Mouse (Mus musculus): ENCODE measurements around the gene Tango6. TPM values are rescaled to one million over a fixed set of nuclear protein-coding genes. Genes with fewer than 3 reads are reported as not detected.

The Tango6 gene
- polyA plus RNA-seq, 1 experiment from 2014 or later: 10.3 TPM

GRCm38 (mm10) chr8:106704199-106704900 is 21.5 kb downstream of the Tango6 start:
- no peak for ATAC-seq (ENCODE audit: low FRiP score, low read depth)
- no peak overlapping the region for H3K4me3 ChIP-seq

GRCm38 (mm10) chr8:106704901-106705321 is 22.0 kb downstream of the Tango6 start:
- no peaks in the 10 kb centered on the region for H3K27me3 ChIP-seq
- peak; percentile 77; the same call in 1 of the 2 replicates for ATAC-seq (ENCODE audit: low FRiP score, low read depth)
- H3K4me1 ChIP-seq: peaks cover 9% of the 10 kb centered on the region
- H3K4me3 ChIP-seq: no peak overlapping the region
- no peak overlapping the region for H3K4me2 ChIP-seq (replicated peaks)
- peaks cover 16% of the 10 kb centered on the region for H3K36me3 ChIP-seq
- WGBS: 24% methylated on average over 9 of the region's 9 CpGs
- H3K9ac ChIP-seq: no peak overlapping the region
- H3K27ac ChIP-seq: peak overlapping the region; percentile 63; the same call in 1 of the 2 replicates
- no peaks in the 10 kb centered on the region for H3K9me3 ChIP-seq

More at GRCm38 (mm10) chr8:106704199-106704900, 21.5 kb downstream of the Tango6 start:
- peak overlapping the region; percentile 63; the same call in 1 of the 2 replicates for H3K27ac ChIP-seq
- H3K4me1 ChIP-seq: peaks cover 9% of the 10 kb centered on the region
- no peak overlapping the region for H3K9ac ChIP-seq
- H3K9me3 ChIP-seq: no peaks in the 10 kb centered on the region
- WGBS: 67% methylated on average over 9 of the region's 9 CpGs
- no peaks in the 10 kb centered on the region for H3K27me3 ChIP-seq
- peaks cover 22% of the 10 kb centered on the region for H3K36me3 ChIP-seq
- no peak overlapping the region for H3K4me2 ChIP-seq (replicated peaks)

- Histone ChIP-seq H3K4me2 (replicated peaks) (no peak overlapping the region), H3K9ac (no peak overlapping the region), H3K27me3 (no peaks in the 10 kb centered on the region), H3K27ac (no peak overlapping the region), H3K4me1 (peaks cover 9% of the 10 kb centered on the region), H3K4me3 (no peak overlapping the region), H3K9me3 (no peaks in the 10 kb centered on the region), H3K36me3 (peaks cover 9% of the 10 kb centered on the region; the same call in 1 of the 2 replicates)
- ATAC-seq (ENCODE audit: low FRiP score, low read depth): no peak
- 81% methylated on average over 6 of the region's 6 CpGs for WGBS
Measured at GRCm38 (mm10) chr8:106706194-106706593, 23.3 kb downstream of the Tango6 start.

GRCm38 (mm10) chr8:106710002-106710401 is 27.1 kb downstream of the Tango6 start:
- H3K4me3 ChIP-seq: no peak overlapping the region
- H3K4me2 ChIP-seq (replicated peaks): no peak overlapping the region
- H3K36me3 ChIP-seq: peaks cover 6% of the 10 kb centered on the region
- ATAC-seq (ENCODE audit: low FRiP score, low read depth): no peak
- H3K9me3 ChIP-seq: no peaks in the 10 kb centered on the region
- H3K27me3 ChIP-seq: no peaks in the 10 kb centered on the region
- H3K4me1 ChIP-seq: peaks cover 2% of the 10 kb centered on the region; the same call in 1 of the 2 replicates
- WGBS: 88% methylated on average over 2 of the region's 2 CpGs
- H3K27ac ChIP-seq: no peak overlapping the region
- no peak overlapping the region for H3K9ac ChIP-seq

GRCm38 (mm10) chr8:106712487-106712886 is 29.6 kb downstream of the Tango6 start:
- Histone ChIP-seq H3K4me2 (replicated peaks) (no peak overlapping the region), H3K4me3 (no peak overlapping the region), H3K9ac (no peak overlapping the region), H3K4me1 (no peaks in the 10 kb centered on the region), H3K27me3 (no peaks in the 10 kb centered on the region), H3K36me3 (peaks cover 3% of the 10 kb centered on the region; the same call in 1 of the 2 replicates), H3K9me3 (no peaks in the 10 kb centered on the region), H3K27ac (no peak overlapping the region)
- no peak for ATAC-seq (ENCODE audit: low FRiP score, low read depth)
- 92% methylated on average over 3 of the region's 3 CpGs for whole genome bisulfite sequencing

- no peak for ATAC-seq (ENCODE audit: low FRiP score, low read depth)
- Histone ChIP-seq H3K4me1 (peaks cover 4% of the 10 kb centered on the region), H3K27me3 (no peaks in the 10 kb centered on the region), H3K36me3 (peaks cover 3% of the 10 kb centered on the region; the same call in 1 of the 2 replicates), H3K4me2 (replicated peaks) (no peak overlapping the region), H3K27ac (no peak overlapping the region), H3K4me3 (no peak overlapping the region), H3K9me3 (no peaks in the 10 kb centered on the region), H3K9ac (no peak overlapping the region; the same call in 1 of the 2 replicates)
- WGBS: 67% methylated on average over 4 of the region's 4 CpGs
Measured at GRCm38 (mm10) chr8:106714297-106714696, 31.4 kb downstream of the Tango6 start.

GRCm38 (mm10) chr8:106718091-106718500 is 35.2 kb downstream of the Tango6 start:
- Histone ChIP-seq H3K9me3 (no peaks in the 10 kb centered on the region), H3K9ac (no peak overlapping the region), H3K4me3 (peak overlapping the region; percentile 16; the same call in 1 of the 2 replicates), H3K27me3 (no peaks in the 10 kb centered on the region), H3K4me2 (replicated peaks) (peak overlapping the region; percentile 50), H3K27ac (no peak overlapping the region), H3K4me1 (peaks cover 4% of the 10 kb centered on the region), H3K36me3 (peaks cover 10% of the 10 kb centered on the region)
- peak; percentile 75; the same call in 1 of the 2 replicates for ATAC-seq (ENCODE audit: low FRiP score, low read depth)
- WGBS: 13% methylated on average over 17 of the region's 17 CpGs

GRCm38 (mm10) chr8:106720921-106721320 is 38.1 kb downstream of the Tango6 start:
- no peak overlapping the region for H3K4me2 ChIP-seq (replicated peaks)
- H3K36me3 ChIP-seq: peaks cover 12% of the 10 kb centered on the region
- ATAC-seq (ENCODE audit: low FRiP score, low read depth): no peak
- H3K27ac ChIP-seq: no peak overlapping the region
- WGBS: 56% methylated on average over 8 of the region's 8 CpGs
- H3K9ac ChIP-seq: no peak overlapping the region
- no peaks in the 10 kb centered on the region for H3K9me3 ChIP-seq
- peaks cover 4% of the 10 kb centered on the region for H3K4me1 ChIP-seq
- no peak overlapping the region for H3K4me3 ChIP-seq
- no peaks in the 10 kb centered on the region for H3K27me3 ChIP-seq

- no peak overlapping the region for H3K4me2 ChIP-seq (replicated peaks)
- 79% methylated on average over 6 of the region's 6 CpGs for WGBS
- no peak overlapping the region for H3K27ac ChIP-seq
- H3K4me3 ChIP-seq: no peak overlapping the region
- no peaks in the 10 kb centered on the region for H3K9me3 ChIP-seq
- no peak overlapping the region for H3K9ac ChIP-seq
- no peak for ATAC-seq (ENCODE audit: low FRiP score, low read depth)
- no peaks in the 10 kb centered on the region for H3K27me3 ChIP-seq
- H3K4me1 ChIP-seq: peaks cover 4% of the 10 kb centered on the region
- H3K36me3 ChIP-seq: peaks cover 21% of the 10 kb centered on the region
Measured at GRCm38 (mm10) chr8:106722453-106722852, 39.6 kb downstream of the Tango6 start.

- no peak overlapping the region for H3K27ac ChIP-seq
- no peak overlapping the region for H3K9ac ChIP-seq
- H3K4me1 ChIP-seq: no peaks in the 10 kb centered on the region
- no peaks in the 10 kb centered on the region for H3K9me3 ChIP-seq
- H3K27me3 ChIP-seq: no peaks in the 10 kb centered on the region
- ATAC-seq (ENCODE audit: low FRiP score, low read depth): no peak
- H3K36me3 ChIP-seq: peaks cover 21% of the 10 kb centered on the region
- H3K4me2 ChIP-seq (replicated peaks): no peak overlapping the region
- WGBS: 39% methylated on average over 2 of the region's 2 CpGs
- no peak overlapping the region for H3K4me3 ChIP-seq
Measured at GRCm38 (mm10) chr8:106723921-106724320, 41.1 kb downstream of the Tango6 start.

- Histone ChIP-seq H3K4me2 (replicated peaks) (no peak overlapping the region), H3K9ac (no peak overlapping the region), H3K36me3 (peaks cover 15% of the 10 kb centered on the region), H3K4me1 (no peaks in the 10 kb centered on the region; the same call in 1 of the 2 replicates), H3K27me3 (no peaks in the 10 kb centered on the region), H3K27ac (no peak overlapping the region), H3K4me3 (no peak overlapping the region), H3K9me3 (no peaks in the 10 kb centered on the region)
- WGBS: 80% methylated on average over 6 of the region's 6 CpGs
- no peak for ATAC-seq (ENCODE audit: low FRiP score, low read depth)
Measured at GRCm38 (mm10) chr8:106726551-106726950, 43.7 kb downstream of the Tango6 start.

GRCm38 (mm10) chr8:106727241-106727835 is 44.5 kb downstream of the Tango6 start:
- no peak overlapping the region for H3K27ac ChIP-seq
- no peaks in the 10 kb centered on the region for H3K9me3 ChIP-seq
- ATAC-seq (ENCODE audit: low FRiP score, low read depth): no peak
- 45% methylated on average over 16 of the region's 16 CpGs for WGBS
- no peak overlapping the region for H3K9ac ChIP-seq
- no peaks in the 10 kb centered on the region for H3K27me3 ChIP-seq
- H3K4me2 ChIP-seq (replicated peaks): no peak overlapping the region
- H3K4me1 ChIP-seq: no peaks in the 10 kb centered on the region; the same call in 1 of the 2 replicates
- peaks cover 17% of the 10 kb centered on the region for H3K36me3 ChIP-seq
- no peak overlapping the region for H3K4me3 ChIP-seq
